Mouse (Mus musculus) forebrain, postnatal 0 days (tissue): ENCODE data around the gene Wbp2. TPM values are rescaled to one million over a fixed set of nuclear protein-coding genes. Genes with fewer than 3 reads are reported as not detected.

ENCODE experiments used
- ATAC-seq: fragments of 200-750 bp; cut with Nextera tagmentation; 2 replicates; pipeline ENCODE4 v1.8.0; 2017; ENCODE audit warnings: mild to moderate bottlenecking, moderate library complexity
- DNase-seq: peaks from one replicate; pipeline ENCODE4 v3.0.0-alpha.2; 2015
- H3K27ac ChIP-seq: fragments of 300-500 bp; sonication (generic); 2 replicates; pipeline ENCODE4 v1.5.1; 2014; ENCODE audit warnings: low read depth, mild to moderate bottlenecking, antibody characterized with exemption, low read length, moderate library complexity, mixed read lengths
- H3K27me3 ChIP-seq: fragments of 300-500 bp; sonication (generic); 2 replicates; pipeline ENCODE4 v1.6.1; 2014; ENCODE audit warnings: mild to moderate bottlenecking, low read length, mixed read lengths; ENCODE audit not compliant: insufficient read depth
- H3K36me3 ChIP-seq: fragments of 300-500 bp; sonication (generic); 2 replicates; pipeline ENCODE4 v1.6.1; 2014; ENCODE audit warnings: mild to moderate bottlenecking, moderate library complexity; ENCODE audit not compliant: insufficient read depth
- H3K4me1 ChIP-seq: fragments of 300-500 bp; sonication (generic); 2 replicates; pipeline ENCODE4 v1.6.1; 2014; ENCODE audit warnings: antibody characterized with exemption; ENCODE audit not compliant: insufficient read depth
- H3K4me2 ChIP-seq: fragments of 300-500 bp; sonication (generic); 2 replicates; pipeline ENCODE4 v1.6.1; 2014; ENCODE audit warnings: low read depth, mild to moderate bottlenecking, moderate library complexity
- H3K4me3 ChIP-seq: fragments of 300-500 bp; sonication (generic); 2 replicates; pipeline ENCODE4 v1.5.1; 2014; ENCODE audit warnings: low read depth, low read length, mixed read lengths
- H3K9ac ChIP-seq: fragments of 300-500 bp; sonication (generic); 2 replicates; pipeline ENCODE4 v1.6.1; 2014; ENCODE audit warnings: mild to moderate bottlenecking
- H3K9me3 ChIP-seq: fragments of 300-500 bp; sonication (generic); 2 replicates; pipeline ENCODE4 v1.6.1; 2016; ENCODE audit warnings: low read length
- CTCF ChIP-seq: sonication (generic); IDR thresholded peaks from 2 replicates; pipeline ENCODE4 v1.5.1; 2016; ENCODE audit warnings: antibody characterized with exemption, control low read depth, low read depth
- WGBS: fragments of 180-500 bp; shearing (Covaris S2); extraction: QIAGEN DNeasy Blood & Tissue Kit; methylation state at CpG from one replicate; pipeline ENCODE4 v1.1.7; 2014; 5-methylcytosine and 5-hydroxymethylcytosine counted together
- polyA plus RNA-seq: library from polyadenylated mRNA; unstranded; fragments of >200 nt; fragmentation: Nextera tagmentation; extraction: Ambion mirVana; gene quantifications from 2 replicates; pipeline ENCODE4 v1.2.1, GENCODE M21; 2015
- total RNA-seq: library from RNA; depleted of rRNA; stranded (reverse); fragments of >200 nt; gene quantifications from 2 replicates; pipeline ENCODE4 v1.2.3, GENCODE M21; 2014

Gene Wbp2
- total and polyA plus RNA-seq, 2 experiments from 2014 or later = 130 to 281 TPM

DNA sequence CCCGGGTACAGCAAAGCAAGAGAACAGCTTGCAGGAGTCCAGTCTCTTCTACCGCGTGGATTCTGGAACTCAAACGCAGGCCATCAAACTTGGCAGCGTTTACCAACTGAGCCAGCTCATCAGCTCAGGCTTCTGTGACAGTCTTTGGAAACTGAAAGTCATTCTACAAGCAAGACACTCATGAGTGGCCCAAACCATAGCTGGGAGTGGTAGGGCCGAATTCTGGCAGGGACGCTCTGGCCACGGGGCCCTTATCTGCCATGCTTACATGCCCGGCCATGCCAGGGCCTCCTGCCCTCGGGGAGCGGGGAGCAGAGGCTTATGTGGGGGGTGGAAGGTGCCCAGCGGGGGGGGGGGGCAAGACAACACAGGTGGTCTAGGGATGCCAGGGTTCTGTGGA, 16.8 kb upstream of the Wbp2 start:
- no peaks in the 10 kb centered on the region for H3K36me3 ChIP-seq
- no peak for TF ChIP-seq CTCF
- H3K4me2 ChIP-seq = no peak overlapping the region
- DNase-seq (no peak), ATAC-seq (no peak)
- H3K27ac ChIP-seq = no peak overlapping the region; the same call in 1 of the 2 replicates
- H3K9me3 ChIP-seq = no peaks in the 10 kb centered on the region
- WGBS = 71% methylated on average over 12 of the region's 12 CpGs
- peaks cover 23% of the 10 kb centered on the region; the same call in 1 of the 2 replicates for H3K27me3 ChIP-seq
- no peak overlapping the region for H3K9ac ChIP-seq
- H3K4me3 ChIP-seq = no peak overlapping the region
- no peaks in the 10 kb centered on the region for H3K4me1 ChIP-seq

DNA sequence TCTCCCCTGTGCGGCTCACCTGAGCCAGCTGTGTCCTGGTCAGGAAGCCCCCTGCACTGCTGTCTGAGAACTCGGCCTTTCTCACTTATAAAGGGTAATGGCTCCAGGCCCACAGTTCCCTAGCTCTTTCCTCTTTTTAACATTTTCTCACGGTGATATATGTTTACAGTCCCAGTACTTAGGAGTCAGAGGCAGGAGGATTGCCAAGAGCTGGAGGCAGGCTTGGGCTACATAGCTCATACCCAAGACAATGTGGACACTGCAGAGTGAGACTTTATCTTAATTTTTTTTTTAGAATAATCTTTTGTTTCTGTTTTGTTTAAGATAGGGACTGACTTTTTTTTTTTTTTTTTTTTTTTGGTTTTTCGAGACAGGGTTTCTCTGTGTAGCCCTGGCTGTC, 15.7 kb upstream of the Wbp2 start:
- no peaks in the 10 kb centered on the region for H3K4me1 ChIP-seq
- H3K36me3 ChIP-seq = no peaks in the 10 kb centered on the region
- 31% methylated on average over 3 of the region's 4 CpGs for WGBS
- H3K4me3 ChIP-seq = no peak overlapping the region
- H3K4me2 ChIP-seq = no peak overlapping the region
- no peaks in the 10 kb centered on the region for H3K9me3 ChIP-seq
- DNase-seq (no peak), ATAC-seq (no peak)
- peak overlapping the region; percentile 69 for H3K27ac ChIP-seq
- no peak overlapping the region for H3K9ac ChIP-seq
- TF ChIP-seq CTCF = no peak
- peaks cover 17% of the 10 kb centered on the region; the same call in 1 of the 2 replicates for H3K27me3 ChIP-seq

DNA sequence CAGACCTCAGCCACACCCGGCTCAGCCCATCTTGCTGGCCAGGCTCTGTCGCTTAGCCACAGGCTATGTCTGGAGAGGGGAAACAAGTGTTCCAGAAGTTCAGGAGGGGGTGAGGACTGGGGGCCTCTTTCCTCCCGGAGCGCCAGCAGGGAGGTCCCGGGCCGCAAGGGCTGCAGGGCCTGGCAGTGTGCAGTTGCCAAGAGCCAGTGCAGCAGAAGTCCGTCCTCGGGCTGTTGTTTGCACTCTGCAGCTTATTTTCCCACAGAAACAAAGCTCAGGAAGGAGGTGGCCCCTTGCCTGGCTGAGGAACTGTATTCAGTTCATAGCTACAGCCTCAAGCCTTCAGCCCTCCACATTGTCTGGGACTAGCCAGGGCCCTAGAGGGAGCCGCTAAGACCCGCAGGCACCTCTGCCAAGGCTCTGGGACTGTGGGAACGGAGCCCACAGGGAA, 15.2 kb upstream of the Wbp2 start:
- Histone ChIP-seq H3K27ac (peak overlapping the region; percentile 69), H3K9me3 (no peaks in the 10 kb centered on the region), H3K9ac (no peak overlapping the region), H3K36me3 (no peaks in the 10 kb centered on the region), H3K4me1 (no peaks in the 10 kb centered on the region), H3K4me3 (no peak overlapping the region), H3K27me3 (peaks cover 12% of the 10 kb centered on the region; the same call in 1 of the 2 replicates), H3K4me2 (no peak overlapping the region)
- peak; percentile 46 for DNase-seq
- ATAC-seq = peak; percentile 91
- 8% methylated on average over 11 of the region's 11 CpGs for WGBS
- TF ChIP-seq CTCF = no peak

DNA sequence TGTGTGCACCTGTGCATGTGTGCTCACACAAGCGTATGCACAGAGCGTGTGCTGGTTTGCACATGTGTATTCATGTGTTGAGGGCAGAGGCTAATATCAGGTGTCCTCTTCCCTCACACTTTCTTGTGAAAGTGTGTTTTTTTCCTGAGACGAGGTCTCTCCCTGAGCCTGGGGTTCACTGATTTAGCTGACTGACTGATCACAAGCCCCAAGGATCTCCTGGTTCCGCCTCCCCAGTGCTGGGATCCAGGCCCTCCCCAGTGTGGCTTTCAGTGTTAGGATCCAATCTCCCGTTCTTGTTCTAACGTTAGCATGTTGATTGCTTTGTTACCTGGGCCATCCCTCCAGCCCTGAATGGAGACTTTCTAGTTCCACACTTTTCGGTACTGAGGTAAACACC, 14.0 kb upstream of the Wbp2 start:
- no peaks in the 10 kb centered on the region for H3K36me3 ChIP-seq
- TF ChIP-seq CTCF = no peak
- H3K4me2 ChIP-seq = no peak overlapping the region
- 85% methylated on average over 7 of the region's 7 CpGs for WGBS
- no peak overlapping the region for H3K4me3 ChIP-seq
- ATAC-seq (no peak), DNase-seq (no peak)
- 0 out of 2 replicates have a peak, but pooled peaks cover 3% of the 10 kb centered on the region for H3K27me3 ChIP-seq
- H3K9ac ChIP-seq = no peak overlapping the region
- H3K27ac ChIP-seq = no peak overlapping the region
- H3K4me1 ChIP-seq = no peaks in the 10 kb centered on the region
- no peaks in the 10 kb centered on the region for H3K9me3 ChIP-seq

- H3K9ac ChIP-seq = no peak overlapping the region
- H3K4me2 ChIP-seq = no peak overlapping the region
- no peaks in the 10 kb centered on the region for H3K9me3 ChIP-seq
- no peak for ATAC-seq
- no peak for DNase-seq
- 0 out of 2 replicates have a peak, but pooled peaks cover under 1% of the 10 kb centered on the region for H3K27me3 ChIP-seq
- WGBS = 83% methylated on average over 6 of the region's 6 CpGs
- no peaks in the 10 kb centered on the region for H3K36me3 ChIP-seq
- H3K4me1 ChIP-seq = no peaks in the 10 kb centered on the region
- TF ChIP-seq CTCF = no peak
- H3K27ac ChIP-seq = no peak overlapping the region
- H3K4me3 ChIP-seq = no peak overlapping the region
These were observed 13.6 kb upstream of the Wbp2 start for GRCm38 (mm10) chr11:116100385-116100784.

DNA sequence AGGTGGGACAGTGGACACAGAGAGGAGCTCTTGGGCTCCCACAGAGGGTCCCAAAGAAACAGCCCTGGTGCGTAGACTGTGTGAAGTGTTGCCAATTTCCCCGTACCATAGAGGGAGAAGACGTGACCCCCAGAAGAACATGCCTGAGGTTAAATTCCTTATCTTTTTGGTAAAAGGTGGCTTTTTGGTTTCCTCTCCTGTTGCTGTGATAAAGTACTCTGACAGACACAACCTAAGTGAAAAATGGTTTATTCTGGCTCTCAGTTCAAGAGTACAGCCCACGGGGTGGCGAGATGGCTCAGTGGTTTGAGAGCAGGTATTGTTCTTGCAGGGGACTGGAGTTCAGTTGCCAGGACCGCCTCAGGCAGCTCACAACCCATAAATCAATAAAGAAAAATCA, 12.7 kb upstream of the Wbp2 start:
- TF ChIP-seq CTCF = no peak
- 88% methylated on average over 6 of the region's 6 CpGs for WGBS
- Histone ChIP-seq H3K9ac (no peak overlapping the region), H3K4me3 (no peak overlapping the region), H3K4me1 (no peaks in the 10 kb centered on the region), H3K9me3 (no peaks in the 10 kb centered on the region), H3K27ac (no peak overlapping the region), H3K36me3 (no peaks in the 10 kb centered on the region), H3K4me2 (no peak overlapping the region), H3K27me3 (no peaks in the 10 kb centered on the region)
- no peak for ATAC-seq
- DNase-seq = no peak

- Histone ChIP-seq H3K9ac (no peak overlapping the region), H3K9me3 (no peaks in the 10 kb centered on the region), H3K27me3 (no peaks in the 10 kb centered on the region), H3K4me2 (no peak overlapping the region), H3K4me3 (no peak overlapping the region), H3K4me1 (no peaks in the 10 kb centered on the region), H3K36me3 (no peaks in the 10 kb centered on the region), H3K27ac (no peak overlapping the region)
- WGBS = 80% methylated on average over 14 of the region's 14 CpGs
- TF ChIP-seq CTCF = no peak
- ATAC-seq (no peak), DNase-seq (no peak)
These were observed 12.1 kb upstream of the Wbp2 start for GRCm38 (mm10) chr11:116098711-116099460.
